Mouse (Mus musculus) embryonic facial prominence, embryonic 13.5 days (tissue): ENCODE results near the gene Nt5c3. TPM values are rescaled to one million over a fixed set of nuclear protein-coding genes. Genes with fewer than 3 reads are reported as not detected.

Experiments
- ATAC-seq: fragments of 200-750 bp; cut with Nextera tagmentation; 2 replicates; pipeline ENCODE4 v1.8.0; 2017; ENCODE audit warnings: low read depth; ENCODE audit not compliant: insufficient number of reproducible peaks, insufficient read depth, low FRiP score, low TSS enrichment
- H3K27ac ChIP-seq: fragments of 300-500 bp; sonication (generic); 2 replicates; pipeline ENCODE4 v1.5.1; 2015; ENCODE audit warnings: moderate library complexity, mild to moderate bottlenecking, inconsistent platforms
- H3K27me3 ChIP-seq: fragments of 300-500 bp; sonication (generic); 2 replicates; pipeline ENCODE4 v1.6.1; 2015; ENCODE audit warnings: mild to moderate bottlenecking, inconsistent platforms
- H3K36me3 ChIP-seq: fragments of 300-500 bp; sonication (generic); 2 replicates; pipeline ENCODE4 v1.6.1; 2015; ENCODE audit warnings: mild to moderate bottlenecking, inconsistent platforms
- H3K4me1 ChIP-seq: fragments of 300-500 bp; sonication (generic); 2 replicates; pipeline ENCODE4 v1.6.1; 2015; ENCODE audit warnings: inconsistent platforms
- H3K4me2 ChIP-seq: fragments of 300-500 bp; sonication (generic); 2 replicates; pipeline ENCODE4 v1.6.1; 2015; ENCODE audit warnings: moderate library complexity, mild to moderate bottlenecking, inconsistent platforms
- H3K4me3 ChIP-seq: fragments of 300-500 bp; sonication (generic); 2 replicates; pipeline ENCODE4 v1.5.1; 2015; ENCODE audit warnings: mild to moderate bottlenecking, inconsistent platforms
- H3K9ac ChIP-seq: fragments of 300-500 bp; sonication (generic); 2 replicates; pipeline ENCODE4 v1.6.1; 2015; ENCODE audit warnings: mild to moderate bottlenecking, inconsistent platforms
- H3K9me3 ChIP-seq: fragments of 300-500 bp; sonication (generic); 2 replicates; pipeline ENCODE4 v1.6.1; 2016; ENCODE audit warnings: inconsistent platforms
- WGBS: fragments of 180-500 bp; shearing (Covaris S2); methylation state at CpG from one replicate; pipeline ENCODE4 v1.1.7; 2015; ENCODE audit warnings: mixed read lengths; 5-methylcytosine and 5-hydroxymethylcytosine counted together
- polyA plus RNA-seq: library from polyadenylated mRNA; unstranded; fragments of >200 nt; fragmentation: Nextera tagmentation; extraction: Ambion mirVana; gene quantifications from 2 replicates; pipeline ENCODE4 v1.2.1, GENCODE M21; 2015

Gene Nt5c3
- polyA plus RNA-seq, 1 experiment from 2014 or later: 66.0 TPM

- Histone ChIP-seq H3K9ac (no peak overlapping the region), H3K36me3 (peaks cover 53% of the 10 kb centered on the region), H3K4me2 (no peak overlapping the region), H3K9me3 (no peaks in the 10 kb centered on the region), H3K27me3 (no peaks in the 10 kb centered on the region), H3K4me3 (no peak overlapping the region), H3K27ac (no peak overlapping the region), H3K4me1 (no peaks in the 10 kb centered on the region)
- WGBS: 91% methylated on average over 8 of the region's 8 CpGs
- ATAC-seq: no peak
Observed at GRCm38 (mm10) chr6:56860205-56860848, 63.4 kb downstream of the Nt5c3 start.

GRCm38 (mm10) chr6:56856748-56857147, 67.0 kb downstream of the Nt5c3 start:
- peak; percentile 69; the same call in 1 of the 2 replicates for ATAC-seq
- peaks cover 60% of the 10 kb centered on the region for H3K36me3 ChIP-seq

GRCm38 (mm10) chr6:56854803-56855202, 68.9 kb downstream of the Nt5c3 start:
- Histone ChIP-seq H3K4me1 (no peaks in the 10 kb centered on the region), H3K4me3 (no peak overlapping the region), H3K9me3 (no peaks in the 10 kb centered on the region), H3K27ac (no peak overlapping the region), H3K9ac (no peak overlapping the region), H3K27me3 (no peaks in the 10 kb centered on the region), H3K36me3 (peaks cover 58% of the 10 kb centered on the region), H3K4me2 (no peak overlapping the region)
- 93% methylated on average over 8 of the region's 8 CpGs for WGBS
- ATAC-seq: no peak

More at GRCm38 (mm10) chr6:56856748-56857147, 67.0 kb downstream of the Nt5c3 start:
- Histone ChIP-seq H3K27me3 (no peaks in the 10 kb centered on the region), H3K4me1 (no peaks in the 10 kb centered on the region), H3K27ac (peak overlapping the region; percentile 19; the same call in 1 of the 2 replicates), H3K9ac (no peak overlapping the region), H3K4me3 (no peak overlapping the region), H3K9me3 (no peaks in the 10 kb centered on the region), H3K4me2 (no peak overlapping the region)
- 56% methylated on average over 5 of the region's 5 CpGs for WGBS

- Histone ChIP-seq H3K4me3 (no peak overlapping the region), H3K4me2 (no peak overlapping the region), H3K27me3 (no peaks in the 10 kb centered on the region), H3K36me3 (peaks cover 42% of the 10 kb centered on the region), H3K9me3 (no peaks in the 10 kb centered on the region), H3K4me1 (no peaks in the 10 kb centered on the region), H3K27ac (no peak overlapping the region), H3K9ac (no peak overlapping the region)
- 69% methylated on average over 7 of the region's 7 CpGs for WGBS
- no peak for ATAC-seq
Observed at GRCm38 (mm10) chr6:56850315-56850714, 73.4 kb downstream of the Nt5c3 start.

GRCm38 (mm10) chr6:56848974-56849373, 74.8 kb downstream of the Nt5c3 start:
- no peak overlapping the region for H3K9ac ChIP-seq
- no peak overlapping the region for H3K4me3 ChIP-seq
- no peaks in the 10 kb centered on the region for H3K9me3 ChIP-seq
- H3K27ac ChIP-seq: no peak overlapping the region
- H3K36me3 ChIP-seq: peaks cover 40% of the 10 kb centered on the region
- no peak overlapping the region for H3K4me2 ChIP-seq
- H3K27me3 ChIP-seq: no peaks in the 10 kb centered on the region
- no peaks in the 10 kb centered on the region for H3K4me1 ChIP-seq
- no peak for ATAC-seq
- 92% methylated on average over 3 of the region's 3 CpGs for WGBS

GRCm38 (mm10) chr6:56844365-56844764, 79.4 kb downstream of the Nt5c3 start:
- no peaks in the 10 kb centered on the region for H3K4me1 ChIP-seq
- H3K4me3 ChIP-seq: no peak overlapping the region
- H3K27me3 ChIP-seq: no peaks in the 10 kb centered on the region
- 94% methylated on average over 2 of the region's 2 CpGs for WGBS
- ATAC-seq: no peak
- no peaks in the 10 kb centered on the region for H3K9me3 ChIP-seq
- no peak overlapping the region for H3K4me2 ChIP-seq
- H3K27ac ChIP-seq: no peak overlapping the region
- peaks cover 22% of the 10 kb centered on the region for H3K36me3 ChIP-seq
- H3K9ac ChIP-seq: no peak overlapping the region

- H3K4me2 ChIP-seq: no peak overlapping the region
- 0 out of 2 replicates have a peak, but pooled peaks cover 2% of the 10 kb centered on the region for H3K4me1 ChIP-seq
- H3K9ac ChIP-seq: no peak overlapping the region
- H3K36me3 ChIP-seq: peaks cover 30% of the 10 kb centered on the region
- H3K27me3 ChIP-seq: no peaks in the 10 kb centered on the region
- ATAC-seq: no peak
- no peaks in the 10 kb centered on the region for H3K9me3 ChIP-seq
- WGBS: 88% methylated on average over 3 of the region's 3 CpGs
- no peak overlapping the region for H3K4me3 ChIP-seq
- no peak overlapping the region for H3K27ac ChIP-seq
Observed at GRCm38 (mm10) chr6:56843229-56843628, 80.5 kb downstream of the Nt5c3 start.

- no peaks in the 10 kb centered on the region for H3K27me3 ChIP-seq
- H3K36me3 ChIP-seq: peaks cover 46% of the 10 kb centered on the region
- no peak for ATAC-seq
- 51% methylated on average over 3 of the region's 3 CpGs for WGBS
- no peak overlapping the region for H3K4me3 ChIP-seq
- H3K27ac ChIP-seq: peak overlapping the region; percentile 39; the same call in 1 of the 2 replicates
- peaks cover 25% of the 10 kb centered on the region for H3K4me1 ChIP-seq
- H3K9ac ChIP-seq: no peak overlapping the region
- H3K4me2 ChIP-seq: no peak overlapping the region
- no peaks in the 10 kb centered on the region for H3K9me3 ChIP-seq
Observed at GRCm38 (mm10) chr6:56837621-56838020, 86.1 kb downstream of the Nt5c3 start.

GRCm38 (mm10) chr6:56837166-56837565, 86.6 kb downstream of the Nt5c3 start:
- ATAC-seq: no peak
- H3K27ac ChIP-seq: no peak overlapping the region
- H3K9ac ChIP-seq: no peak overlapping the region
- H3K27me3 ChIP-seq: no peaks in the 10 kb centered on the region
- H3K4me3 ChIP-seq: no peak overlapping the region
- peaks cover 25% of the 10 kb centered on the region for H3K4me1 ChIP-seq
- H3K4me2 ChIP-seq: no peak overlapping the region
- 90% methylated on average over 12 of the region's 12 CpGs for WGBS
- H3K36me3 ChIP-seq: peaks cover 46% of the 10 kb centered on the region
- no peaks in the 10 kb centered on the region for H3K9me3 ChIP-seq

GRCm38 (mm10) chr6:56835532-56835931, 88.2 kb downstream of the Nt5c3 start:
- no peaks in the 10 kb centered on the region for H3K27me3 ChIP-seq
- H3K36me3 ChIP-seq: peaks cover 37% of the 10 kb centered on the region
- no peak for ATAC-seq
- H3K9me3 ChIP-seq: no peaks in the 10 kb centered on the region
- no peak overlapping the region for H3K4me2 ChIP-seq
- WGBS: 90% methylated on average over 10 of the region's 10 CpGs
- H3K4me1 ChIP-seq: peaks cover 25% of the 10 kb centered on the region
- H3K9ac ChIP-seq: no peak overlapping the region
- no peak overlapping the region for H3K4me3 ChIP-seq
- no peak overlapping the region for H3K27ac ChIP-seq

GRCm38 (mm10) chr6:56834769-56835168, 89.0 kb downstream of the Nt5c3 start:
- Histone ChIP-seq H3K27ac (no peak overlapping the region), H3K4me2 (peak overlapping the region; percentile 29), H3K9me3 (no peaks in the 10 kb centered on the region), H3K36me3 (peaks cover 33% of the 10 kb centered on the region), H3K9ac (no peak overlapping the region), H3K4me1 (peaks cover 25% of the 10 kb centered on the region), H3K4me3 (no peak overlapping the region), H3K27me3 (no peaks in the 10 kb centered on the region)
- 35% methylated on average over 5 of the region's 5 CpGs for WGBS
- ATAC-seq: no peak

- Histone ChIP-seq H3K4me3 (peak overlapping the region; percentile 78), H3K36me3 (peaks cover 24% of the 10 kb centered on the region), H3K9ac (peak overlapping the region; percentile 92), H3K27me3 (no peaks in the 10 kb centered on the region), H3K4me1 (peaks cover 20% of the 10 kb centered on the region), H3K27ac (peak overlapping the region; percentile 60), H3K4me2 (peak overlapping the region; percentile 66), H3K9me3 (no peaks in the 10 kb centered on the region)
- no peak; the same call in 1 of the 2 replicates for ATAC-seq
Observed at GRCm38 (mm10) chr6:56832830-56833229, 90.9 kb downstream of the Nt5c3 start.
